Mouse (Mus musculus) kidney, adult 8-10 months (tissue): ENCODE measurements at regions not wholly inside any gene's neighbourhood (a gene's known extent, or its start where the extent isn't known, plus 50 kb on each side); places are given as distances from the start of the nearest gene placed in this dataset.

ENCODE experiments used
- DNase-seq, 2 experiments: peaks; one replicate each; pipeline ENCODE4 v3.0.0; 2022

- DNase-seq: no peak
Observed at GRCm38 (mm10) chr13:112003445-112003844, 194.7 kb upstream of the Map3k1 start.

- no peak for DNase-seq
Observed at GRCm38 (mm10) chr13:112004126-112004525, 195.3 kb upstream of the Map3k1 start.

GRCm38 (mm10) chr13:112005421-112005820 lies 196.6 kb upstream of the Map3k1 start:
- no peak for DNase-seq

- DNase-seq: no peak
Observed at GRCm38 (mm10) chr13:112008806-112009205, 200.0 kb upstream of the Map3k1 start.

- DNase-seq: no peak
Observed at GRCm38 (mm10) chr13:112009288-112009687, 200.5 kb upstream of the Map3k1 start.

- DNase-seq: no peak
Observed at GRCm38 (mm10) chr13:112010464-112010863, 201.7 kb upstream of the Map3k1 start.

- no peak for DNase-seq
Observed at GRCm38 (mm10) chr13:112012640-112013039, 203.8 kb upstream of the Map3k1 start.

- DNase-seq: no peak
Observed at GRCm38 (mm10) chr13:112015083-112015482, 206.3 kb upstream of the Map3k1 start.

GRCm38 (mm10) chr13:112016280-112016679 lies 207.5 kb upstream of the Map3k1 start:
- no peak for DNase-seq

- DNase-seq: no peak
Observed at GRCm38 (mm10) chr13:112018497-112019281, 209.9 kb upstream of the Map3k1 start.

- DNase-seq: no peak
Observed at GRCm38 (mm10) chr13:112019575-112019974, 210.8 kb upstream of the Map3k1 start.

GRCm38 (mm10) chr13:112023171-112023570 lies 214.4 kb upstream of the Map3k1 start:
- peak; percentile 34 to 61 for DNase-seq

- no peak for DNase-seq
Observed at GRCm38 (mm10) chr13:112024667-112025585, 216.1 kb upstream of the Map3k1 start.

- no peak for DNase-seq
Observed at GRCm38 (mm10) chr13:112025586-112025950, 216.8 kb upstream of the Map3k1 start.

GRCm38 (mm10) chr13:112027736-112028135 lies 218.9 kb upstream of the Map3k1 start:
- no peak for DNase-seq

- DNase-seq: no peak
Observed at GRCm38 (mm10) chr13:112031061-112031460, 222.3 kb upstream of the Map3k1 start.

- DNase-seq: no peak
Observed at GRCm38 (mm10) chr13:112031631-112032320, 223.0 kb upstream of the Map3k1 start.

- DNase-seq: no peak
Observed at GRCm38 (mm10) chr13:112037731-112038380, 229.1 kb upstream of the Map3k1 start.

- DNase-seq: no peak
Observed at GRCm38 (mm10) chr13:112038556-112039304, 229.9 kb upstream of the Map3k1 start.

- peak; percentile 76 to 89 for DNase-seq
Observed at GRCm38 (mm10) chr13:112039422-112040145, 230.8 kb upstream of the Map3k1 start.
